Mouse (Mus musculus) ovary, adult 18-20 months (tissue): ENCODE results near the gene Ppp6c.
"Not testable (repeated sequence)": the region's sequence is repeated elsewhere in the genome, so short reads cannot be mapped to it uniquely, and the experiment has no call there.

Experiments
- DNase-seq: peaks from one replicate; pipeline ENCODE4 v3.0.0; 2022; ENCODE audit warnings: low spot score, mixed read lengths

Ppp6c gene

GRCm38 (mm10) chr2:39226019-39226640 is at the start of gene Ppp6c:
Gene Ppp6c (minus strand): TSS chr2:39226451.
- peak; percentile 91 for DNase-seq

- DNase-seq = no peak
Measured at GRCm38 (mm10) chr2:39268357-39268756, 42.1 kb upstream of the Ppp6c start.

- DNase-seq = not testable (repeated sequence)
Measured at GRCm38 (mm10) chr2:39252275-39252674, 26.0 kb upstream of the Ppp6c start.

GRCm38 (mm10) chr2:39246862-39247261 is 20.6 kb upstream of the Ppp6c start:
- DNase-seq = not testable (repeated sequence)

GRCm38 (mm10) chr2:39226731-39227130 is 480 bp upstream of the Ppp6c start:
- DNase-seq = no peak

GRCm38 (mm10) chr2:39225331-39226018 is 776 bp downstream of the Ppp6c start:
- DNase-seq = peak; percentile 6

GRCm38 (mm10) chr2:39224621-39225020 is 1.6 kb downstream of the Ppp6c start:
- no peak for DNase-seq

GRCm38 (mm10) chr2:39220010-39220409 is 6.2 kb downstream of the Ppp6c start:
- no peak for DNase-seq

GRCm38 (mm10) chr2:39219034-39219433 is 7.2 kb downstream of the Ppp6c start:
- no peak for DNase-seq

- DNase-seq = no peak
Measured at GRCm38 (mm10) chr2:39217150-39217549, 9.1 kb downstream of the Ppp6c start.

- no peak for DNase-seq
Measured at GRCm38 (mm10) chr2:39210738-39211137, 15.5 kb downstream of the Ppp6c start.

GRCm38 (mm10) chr2:39203359-39203758 is 22.9 kb downstream of the Ppp6c start:
- no peak for DNase-seq

GRCm38 (mm10) chr2:39194809-39195208 is 31.4 kb downstream of the Ppp6c start:
- no peak for DNase-seq

- DNase-seq = peak; percentile 97
Measured at GRCm38 (mm10) chr2:39190561-39191056, 35.6 kb downstream of the Ppp6c start, which contains the start of gene Scai. Gene Scai (minus strand): TSS chr2:39190734.

- DNase-seq = no peak
Measured at GRCm38 (mm10) chr2:39189961-39190560, 36.2 kb downstream of the Ppp6c start.

- DNase-seq = no peak
Measured at GRCm38 (mm10) chr2:39185942-39186341, 40.3 kb downstream of the Ppp6c start.

GRCm38 (mm10) chr2:39183587-39183986 is 42.7 kb downstream of the Ppp6c start:
- no peak for DNase-seq

GRCm38 (mm10) chr2:39160996-39161395 is 65.3 kb downstream of the Ppp6c start:
- no peak for DNase-seq

GRCm38 (mm10) chr2:39157916-39158315 is 68.3 kb downstream of the Ppp6c start:
- DNase-seq = no peak

- no peak for DNase-seq
Measured at GRCm38 (mm10) chr2:39156821-39157220, 69.4 kb downstream of the Ppp6c start.

GRCm38 (mm10) chr2:39150943-39151342 is 75.3 kb downstream of the Ppp6c start:
- no peak for DNase-seq

- no peak for DNase-seq
Measured at GRCm38 (mm10) chr2:39148075-39148474, 78.2 kb downstream of the Ppp6c start.

- DNase-seq = no peak
Measured at GRCm38 (mm10) chr2:39146469-39146868, 79.8 kb downstream of the Ppp6c start.
